ENCODE assay signal across 13 mouse cellular contexts in genomic region chr10:77586637-77587036, GRCm38 (mm10). TPM values are rescaled to one million over a fixed set of nuclear protein-coding genes. Genes with fewer than 3 reads are reported as not detected.
"Had no signal": no experiment of that assay in that cellular context is flagged by ENCODE, and none has a peak within 500 bp of the region (broad histone marks: within the 10 kb centered on the region; RNA-seq: fewer than 3 reads in every experiment).

No protein-coding gene starts in this region.

- ATAC-seq: lung, postnatal 0 days; midbrain, embryonic 16.5 days had no signal

- H3K4me2 ChIP-seq: limb, embryonic 12.5 days; midbrain, embryonic 12.5 days; neural tube, embryonic 13.5 days had no signal

- DNase-seq: kidney, postnatal 10 days; kidney, postnatal 4 days; lung, adult 2 months; lung, postnatal 4 days; right cerebral cortex, postnatal 14 days; thymus, postnatal 4 days had no signal

- H3K9ac ChIP-seq: limb, embryonic 12.5 days; liver, embryonic 14.5 days; midbrain, embryonic 12.5 days had no signal

- H3K9me3 ChIP-seq: limb, embryonic 12.5 days; midbrain, embryonic 12.5 days; neural tube, embryonic 13.5 days had no signal

- H3K27me3 ChIP-seq: limb, embryonic 12.5 days; midbrain, embryonic 12.5 days; neural tube, embryonic 13.5 days had no signal

- H3K27ac ChIP-seq: limb, embryonic 12.5 days; liver, embryonic 14.5 days; midbrain, embryonic 12.5 days; neural tube, embryonic 13.5 days had no signal

- H3K4me3 ChIP-seq: limb, embryonic 12.5 days; midbrain, embryonic 12.5 days; neural tube, embryonic 13.5 days had no signal

RNA-seq across cellular contexts. Expression of gene Gm49325, which starts 19.4 kb away (rescaled TPM):
- total RNA-seq: megakaryocyte-erythroid progenitor cell, adult 5-6 weeks had no signal
- polyA plus RNA-seq: lung, adult 2 months had no signal
